Mouse (Mus musculus): ENCODE data around the gene Nptx1. TPM values are rescaled to one million over a fixed set of nuclear protein-coding genes. Genes with fewer than 3 reads are reported as not detected.
A peak's percentile ranks its signal among the peaks of the same experiment; 100 is the strongest.

Gene Nptx1
- polyA plus RNA-seq, 1 experiment from 2014 or later: 0.59 TPM

DNA sequence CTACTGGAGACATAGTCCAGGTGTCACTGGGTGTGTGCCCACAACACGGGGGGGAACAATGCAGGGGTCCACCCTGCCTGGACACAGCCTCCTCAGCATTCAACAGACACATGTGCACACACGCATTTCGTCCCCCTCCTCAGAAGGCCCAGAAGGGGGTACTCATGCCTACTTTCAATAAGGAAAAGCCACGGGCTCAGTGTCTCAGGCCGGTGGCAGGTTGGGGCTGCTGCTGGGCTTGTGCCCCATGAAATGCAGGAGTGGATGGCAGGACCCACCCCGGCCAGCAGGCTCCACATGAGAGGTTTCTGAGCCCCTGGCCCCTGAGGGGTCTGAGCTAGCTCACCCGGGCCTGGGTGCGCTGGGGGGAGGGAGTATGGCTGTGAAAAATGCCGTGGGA lies 6.5 kb downstream of the Nptx1 start:
- H3K4me2 ChIP-seq (replicated peaks; ENCODE audit: low read depth, low read length): no peak overlapping the region
- H3K9me3 ChIP-seq (ENCODE audit: control insufficient read depth, low read depth, low read length): no peaks in the 10 kb centered on the region
- H3K27me3 ChIP-seq (ENCODE audit: control insufficient read depth, insufficient read depth, low read length): peaks cover 8% of the 10 kb centered on the region; the same call in 1 of the 2 replicates
- H3K36me3 ChIP-seq (ENCODE audit: control insufficient read depth, insufficient read depth, low read length): no peaks in the 10 kb centered on the region
- H3K4me1 ChIP-seq (ENCODE audit: control insufficient read depth, insufficient read depth, low read length): 0 out of 2 replicates have a peak, but pooled peaks cover 5% of the 10 kb centered on the region
- 70% methylated on average over 9 of the region's 9 CpGs for WGBS
- ATAC-seq (ENCODE audit: insufficient number of reproducible peaks, insufficient read depth, low FRiP score, low read depth): no peak
- H3K4me3 ChIP-seq (ENCODE audit: low read depth, low read length): no peak overlapping the region
- no peak overlapping the region for H3K9ac ChIP-seq (replicated peaks; ENCODE audit: low read depth, low read length)
- H3K27ac ChIP-seq (ENCODE audit: low read length): no peak overlapping the region

DNA sequence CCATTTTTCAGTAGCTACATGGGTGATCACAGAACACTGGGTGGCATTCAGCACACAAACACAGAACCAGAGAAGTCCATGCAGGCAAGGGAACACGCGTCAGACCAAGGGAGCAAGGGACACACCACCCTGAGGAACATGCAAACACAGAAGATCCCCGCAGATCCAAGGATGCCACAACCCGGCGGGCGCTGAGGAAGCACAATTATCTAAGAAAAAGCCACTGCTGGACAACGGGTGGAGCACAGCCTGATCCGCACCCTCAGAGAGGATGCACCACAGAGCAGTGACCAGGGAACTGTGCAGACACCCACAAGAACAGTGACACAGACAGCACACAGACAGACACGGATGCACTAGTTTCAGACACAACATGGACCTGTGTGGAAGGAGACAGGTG lies 7.0 kb downstream of the Nptx1 start:
- Histone ChIP-seq H3K9ac (replicated peaks; ENCODE audit: low read depth, low read length) (no peak overlapping the region), H3K9me3 (ENCODE audit: control insufficient read depth, low read depth, low read length) (no peaks in the 10 kb centered on the region), H3K4me3 (ENCODE audit: low read depth, low read length) (no peak overlapping the region), H3K27me3 (ENCODE audit: control insufficient read depth, insufficient read depth, low read length) (peaks cover 8% of the 10 kb centered on the region; the same call in 1 of the 2 replicates), H3K36me3 (ENCODE audit: control insufficient read depth, insufficient read depth, low read length) (no peaks in the 10 kb centered on the region), H3K4me1 (ENCODE audit: control insufficient read depth, insufficient read depth, low read length) (no peaks in the 10 kb centered on the region), H3K4me2 (replicated peaks; ENCODE audit: low read depth, low read length) (no peak overlapping the region), H3K27ac (ENCODE audit: low read length) (no peak overlapping the region)
- WGBS: 80% methylated on average over 9 of the region's 9 CpGs
- no peak for ATAC-seq (ENCODE audit: insufficient number of reproducible peaks, insufficient read depth, low FRiP score, low read depth)

DNA sequence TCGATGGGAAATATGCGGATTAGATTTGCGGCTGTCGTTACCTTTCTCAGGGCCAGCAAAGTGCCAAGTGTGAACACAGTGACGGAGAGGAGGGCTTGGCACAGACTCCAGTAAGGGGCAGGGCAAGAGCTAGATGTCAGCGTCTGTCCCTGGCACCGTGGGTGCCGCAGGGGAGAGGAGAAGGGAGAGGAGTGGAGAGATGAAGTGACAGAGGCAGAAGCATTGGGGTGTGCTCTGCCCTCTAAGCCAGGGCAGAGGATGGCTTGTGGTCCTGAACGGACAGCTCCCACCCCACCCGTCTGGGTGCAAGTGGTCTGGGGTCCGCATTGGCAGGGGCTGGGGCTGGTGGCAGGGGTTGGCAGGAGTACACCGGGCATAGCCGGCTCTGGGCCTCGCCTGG lies 7.6 kb downstream of the Nptx1 start:
- WGBS: 34% methylated on average over 14 of the region's 14 CpGs
- H3K4me2 ChIP-seq (replicated peaks; ENCODE audit: low read depth, low read length): no peak overlapping the region
- no peak overlapping the region for H3K27ac ChIP-seq (ENCODE audit: low read length)
- no peaks in the 10 kb centered on the region for H3K9me3 ChIP-seq (ENCODE audit: control insufficient read depth, low read depth, low read length)
- no peaks in the 10 kb centered on the region for H3K36me3 ChIP-seq (ENCODE audit: control insufficient read depth, insufficient read depth, low read length)
- no peaks in the 10 kb centered on the region for H3K4me1 ChIP-seq (ENCODE audit: control insufficient read depth, insufficient read depth, low read length)
- H3K27me3 ChIP-seq (ENCODE audit: control insufficient read depth, insufficient read depth, low read length): 0 out of 2 replicates have a peak, but pooled peaks cover 2% of the 10 kb centered on the region
- ATAC-seq (ENCODE audit: insufficient number of reproducible peaks, insufficient read depth, low FRiP score, low read depth): no peak
- no peak overlapping the region for H3K4me3 ChIP-seq (ENCODE audit: low read depth, low read length)
- no peak overlapping the region for H3K9ac ChIP-seq (replicated peaks; ENCODE audit: low read depth, low read length)

DNA sequence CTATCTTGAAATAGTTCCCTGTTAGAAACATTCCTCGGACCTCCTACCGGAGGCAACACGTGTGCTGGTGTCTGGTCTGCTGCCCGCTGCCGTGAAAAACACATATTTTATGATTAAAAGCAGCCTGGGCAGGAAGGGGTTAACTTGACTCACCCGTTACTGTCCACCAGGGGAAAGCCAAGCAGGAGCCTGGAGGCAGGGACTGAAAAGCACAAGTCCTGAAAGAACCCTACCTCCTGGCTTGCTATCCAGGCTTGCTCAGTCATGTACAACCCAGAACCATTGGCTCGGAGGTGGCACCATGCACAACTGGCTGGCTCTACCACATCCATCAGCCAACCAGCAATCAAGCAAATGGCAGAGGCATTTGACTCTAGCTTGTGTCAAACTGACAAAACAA lies 13.8 kb downstream of the Nptx1 start:
- Histone ChIP-seq H3K4me2 (replicated peaks; ENCODE audit: low read depth, low read length) (no peak overlapping the region), H3K4me1 (ENCODE audit: control insufficient read depth, insufficient read depth, low read length) (no peaks in the 10 kb centered on the region), H3K36me3 (ENCODE audit: control insufficient read depth, insufficient read depth, low read length) (no peaks in the 10 kb centered on the region), H3K9ac (replicated peaks; ENCODE audit: low read depth, low read length) (no peak overlapping the region), H3K4me3 (ENCODE audit: low read depth, low read length) (no peak overlapping the region), H3K27me3 (ENCODE audit: control insufficient read depth, insufficient read depth, low read length) (no peaks in the 10 kb centered on the region), H3K9me3 (ENCODE audit: control insufficient read depth, low read depth, low read length) (no peaks in the 10 kb centered on the region), H3K27ac (ENCODE audit: low read length) (no peak overlapping the region)
- WGBS: 62% methylated on average over 7 of the region's 7 CpGs
- ATAC-seq (ENCODE audit: insufficient number of reproducible peaks, insufficient read depth, low FRiP score, low read depth): no peak

DNA sequence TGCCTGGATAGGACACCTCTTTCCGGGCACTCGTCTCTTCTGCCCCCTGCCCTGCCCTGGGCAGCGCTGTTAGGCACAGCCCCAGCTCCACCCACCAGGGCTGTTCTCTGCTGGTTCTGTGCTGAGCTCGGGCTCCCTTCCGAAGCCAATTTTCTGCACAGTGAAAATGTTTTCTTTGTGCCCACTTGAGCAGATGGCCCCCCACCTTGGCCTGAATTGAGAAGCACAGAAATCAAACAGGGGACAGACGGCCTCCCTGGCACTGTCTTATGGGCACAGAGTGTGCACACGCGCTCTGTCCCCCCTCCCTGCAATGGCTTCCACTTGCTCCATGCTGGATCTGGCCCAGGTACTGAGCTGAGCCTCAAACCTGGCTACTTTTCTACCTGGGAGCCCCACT lies 15.1 kb downstream of the Nptx1 start:
- 80% methylated on average over 8 of the region's 8 CpGs for WGBS
- no peaks in the 10 kb centered on the region for H3K9me3 ChIP-seq (ENCODE audit: control insufficient read depth, low read depth, low read length)

DNA sequence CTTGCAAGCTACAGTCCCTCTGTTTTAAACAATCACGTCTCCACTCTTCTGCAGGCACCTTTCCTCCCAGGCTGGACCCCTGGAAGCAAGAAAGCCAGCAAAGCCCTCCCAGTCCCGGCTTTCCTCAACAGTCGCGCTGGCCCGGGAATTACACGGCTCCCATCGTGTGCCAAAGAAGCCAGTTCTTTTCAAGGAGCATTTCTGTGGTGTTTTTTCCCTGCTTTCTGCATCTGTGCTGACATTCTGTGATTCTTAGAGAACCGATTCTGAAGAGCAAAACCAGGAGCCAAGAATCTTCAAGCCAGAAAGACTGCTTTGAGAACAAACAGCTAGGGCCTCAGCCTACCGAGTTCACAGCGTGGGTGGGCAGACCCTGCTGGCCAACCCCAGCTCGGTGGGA lies 18.6 kb downstream of the Nptx1 start:
- no peaks in the 10 kb centered on the region for H3K27me3 ChIP-seq (ENCODE audit: control insufficient read depth, insufficient read depth, low read length)
- H3K36me3 ChIP-seq (ENCODE audit: control insufficient read depth, insufficient read depth, low read length): no peaks in the 10 kb centered on the region
- H3K9me3 ChIP-seq (ENCODE audit: control insufficient read depth, low read depth, low read length): no peaks in the 10 kb centered on the region
- no peak overlapping the region for H3K27ac ChIP-seq (ENCODE audit: low read length)
- 56% methylated on average over 11 of the region's 11 CpGs for WGBS
- H3K4me3 ChIP-seq (ENCODE audit: low read depth, low read length): no peak overlapping the region
- H3K9ac ChIP-seq (replicated peaks; ENCODE audit: low read depth, low read length): no peak overlapping the region
- ATAC-seq (ENCODE audit: insufficient number of reproducible peaks, insufficient read depth, low FRiP score, low read depth): no peak
- peaks cover 2% of the 10 kb centered on the region; the same call in 1 of the 2 replicates for H3K4me1 ChIP-seq (ENCODE audit: control insufficient read depth, insufficient read depth, low read length)
- H3K4me2 ChIP-seq (replicated peaks; ENCODE audit: low read depth, low read length): no peak overlapping the region

More for the DNA sequence above, 15.1 kb downstream of the Nptx1 start:
- Histone ChIP-seq H3K4me3 (ENCODE audit: low read depth, low read length) (no peak overlapping the region), H3K36me3 (ENCODE audit: control insufficient read depth, insufficient read depth, low read length) (no peaks in the 10 kb centered on the region), H3K27me3 (ENCODE audit: control insufficient read depth, insufficient read depth, low read length) (no peaks in the 10 kb centered on the region), H3K27ac (ENCODE audit: low read length) (no peak overlapping the region), H3K9ac (replicated peaks; ENCODE audit: low read depth, low read length) (no peak overlapping the region), H3K4me2 (replicated peaks; ENCODE audit: low read depth, low read length) (no peak overlapping the region), H3K4me1 (ENCODE audit: control insufficient read depth, insufficient read depth, low read length) (no peaks in the 10 kb centered on the region)
- ATAC-seq (ENCODE audit: insufficient number of reproducible peaks, insufficient read depth, low FRiP score, low read depth): no peak

DNA sequence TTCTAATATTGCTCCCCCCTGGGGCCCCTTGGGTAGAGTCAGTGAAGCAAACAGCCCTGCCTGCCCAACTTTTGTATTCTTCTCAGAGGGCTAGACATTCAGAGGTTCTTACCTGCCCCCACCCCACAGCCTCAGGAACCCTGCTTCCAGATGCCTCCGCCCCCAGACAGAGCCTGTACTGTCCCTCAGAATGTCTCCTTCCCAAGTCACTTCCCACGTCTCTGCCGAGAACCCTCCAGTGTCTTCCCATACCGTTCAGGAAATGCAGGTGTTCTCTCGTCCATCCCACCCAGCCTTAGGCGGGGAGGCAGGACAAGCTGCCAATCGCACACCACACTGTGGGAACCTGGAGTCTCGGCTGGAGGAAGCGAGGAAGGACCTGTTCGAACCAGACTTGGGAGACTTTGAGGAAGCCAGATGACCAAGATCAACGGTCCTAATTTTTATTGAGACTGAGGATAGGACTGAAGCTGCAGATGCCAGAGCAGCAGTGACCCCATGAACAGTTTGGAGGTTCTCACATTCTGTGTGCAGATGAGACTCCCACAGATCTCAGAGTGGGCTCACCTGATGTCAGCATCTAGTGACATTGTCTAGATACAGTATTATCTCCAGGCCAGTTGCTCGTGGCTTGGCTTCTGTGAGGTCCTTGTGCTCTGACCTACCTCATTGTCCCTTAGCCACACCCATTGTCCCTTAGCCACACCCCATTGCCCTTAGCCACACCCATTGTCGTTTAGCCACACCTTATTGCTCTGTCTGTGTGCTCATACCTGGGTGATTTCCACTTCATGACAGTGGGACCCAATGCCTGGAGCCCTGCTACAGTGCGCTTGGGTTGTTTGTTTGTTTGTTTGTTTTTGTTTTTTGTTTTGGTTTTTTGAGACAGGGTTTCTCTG lies 21.2 kb downstream of the Nptx1 start:
- H3K36me3 ChIP-seq (ENCODE audit: control insufficient read depth, insufficient read depth, low read length): no peaks in the 10 kb centered on the region

DNA sequence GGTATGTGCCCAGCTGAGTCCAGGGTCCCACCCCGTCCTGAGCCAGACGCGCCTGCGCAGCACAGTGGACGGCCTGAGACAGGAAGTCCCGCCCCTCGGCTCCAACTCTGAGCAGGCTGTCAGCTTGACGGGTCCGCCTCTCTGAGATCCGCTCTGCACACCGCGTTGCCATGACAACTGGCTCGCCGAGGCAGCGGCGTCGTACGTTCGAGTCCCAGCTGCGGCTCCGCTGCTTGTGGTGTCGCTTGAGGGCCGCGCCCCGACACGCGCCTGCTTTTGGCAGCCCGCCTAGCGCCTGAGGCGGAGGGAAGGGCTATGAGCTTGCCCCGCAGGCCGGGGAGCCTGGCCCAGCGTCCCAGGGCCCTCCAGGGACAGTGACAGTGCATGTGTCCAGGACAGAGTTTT lies 23.0 kb downstream of the Nptx1 start:
- Histone ChIP-seq H3K27ac (ENCODE audit: low read length) (no peak overlapping the region), H3K9me3 (ENCODE audit: control insufficient read depth, low read depth, low read length) (no peaks in the 10 kb centered on the region), H3K4me2 (replicated peaks; ENCODE audit: low read depth, low read length) (peak overlapping the region; percentile 59), H3K4me3 (ENCODE audit: low read depth, low read length) (peak overlapping the region; percentile 44), H3K9ac (replicated peaks; ENCODE audit: low read depth, low read length) (peak overlapping the region; percentile 21; the same call in 1 of the 2 replicates), H3K4me1 (ENCODE audit: control insufficient read depth, insufficient read depth, low read length) (peaks cover 2% of the 10 kb centered on the region; the same call in 1 of the 2 replicates), H3K36me3 (ENCODE audit: control insufficient read depth, insufficient read depth, low read length) (no peaks in the 10 kb centered on the region), H3K27me3 (ENCODE audit: control insufficient read depth, insufficient read depth, low read length) (no peaks in the 10 kb centered on the region)
- ATAC-seq (ENCODE audit: insufficient number of reproducible peaks, insufficient read depth, low FRiP score, low read depth): peak; percentile 96
- WGBS: 2% methylated on average over 32 of the region's 33 CpGs

More for the DNA sequence above, 21.2 kb downstream of the Nptx1 start:
- no peak for ATAC-seq (ENCODE audit: insufficient number of reproducible peaks, insufficient read depth, low FRiP score, low read depth)
- Histone ChIP-seq H3K9ac (replicated peaks; ENCODE audit: low read depth, low read length) (no peak overlapping the region), H3K4me3 (ENCODE audit: low read depth, low read length) (no peak overlapping the region), H3K27me3 (ENCODE audit: control insufficient read depth, insufficient read depth, low read length) (no peaks in the 10 kb centered on the region), H3K27ac (ENCODE audit: low read length) (no peak overlapping the region), H3K4me2 (replicated peaks; ENCODE audit: low read depth, low read length) (no peak overlapping the region), H3K4me1 (ENCODE audit: control insufficient read depth, insufficient read depth, low read length) (peaks cover 2% of the 10 kb centered on the region; the same call in 1 of the 2 replicates), H3K9me3 (ENCODE audit: control insufficient read depth, low read depth, low read length) (no peaks in the 10 kb centered on the region)
- WGBS: 77% methylated on average over 14 of the region's 14 CpGs
